Mouse (Mus musculus) limb, embryonic 14.5 days (tissue): ENCODE results near the gene Cnn2. TPM values are rescaled to one million over a fixed set of nuclear protein-coding genes. Genes with fewer than 3 reads are reported as not detected.

Source experiments
- ATAC-seq: fragments of 200-750 bp; cut with Nextera tagmentation; 2 replicates; pipeline ENCODE4 v1.8.0; 2017; ENCODE audit warnings: low read depth, moderate number of reproducible peaks, moderate TSS enrichment; ENCODE audit not compliant: low FRiP score
- DNase-seq: peaks from one replicate; pipeline ENCODE4 v3.0.0-alpha.2; 2015; ENCODE audit warnings: low spot score
- H3K27ac ChIP-seq: fragments of 300-500 bp; sonication (generic); replicated peaks from 2 replicates; pipeline ENCODE4 v1.5.1; 2014; ENCODE audit warnings: low read depth, mild to moderate bottlenecking, low read length, moderate library complexity, mixed read lengths
- H3K27me3 ChIP-seq: fragments of 300-500 bp; sonication (generic); 2 replicates; pipeline ENCODE4 v1.6.1; 2014; ENCODE audit warnings: low read length, mixed read lengths; ENCODE audit not compliant: control insufficient read depth, insufficient read depth
- H3K36me3 ChIP-seq: fragments of 300-500 bp; sonication (generic); 2 replicates; pipeline ENCODE4 v1.6.1; 2014; ENCODE audit warnings: mild to moderate bottlenecking, low read length, moderate library complexity, mixed read lengths; ENCODE audit not compliant: control insufficient read depth, insufficient read depth
- H3K4me1 ChIP-seq: fragments of 300-500 bp; sonication (generic); 2 replicates; pipeline ENCODE4 v1.6.1; 2014; ENCODE audit warnings: antibody characterized with exemption, low read length, mixed read lengths; ENCODE audit not compliant: control insufficient read depth, insufficient read depth
- H3K4me2 ChIP-seq: fragments of 300-500 bp; sonication (generic); replicated peaks from 2 replicates; pipeline ENCODE4 v1.6.1; 2014; ENCODE audit warnings: low read depth, mild to moderate bottlenecking, low read length, moderate library complexity; ENCODE audit not compliant: severe bottlenecking
- H3K4me3 ChIP-seq: fragments of 300-500 bp; sonication (generic); replicated peaks from 2 replicates; pipeline ENCODE4 v1.5.1; 2014; ENCODE audit warnings: low read length
- H3K9ac ChIP-seq: fragments of 300-500 bp; sonication (generic); 2 replicates; pipeline ENCODE4 v1.6.1; 2014; ENCODE audit warnings: mild to moderate bottlenecking, low read depth, low read length, moderate library complexity; ENCODE audit not compliant: severe bottlenecking
- H3K9me3 ChIP-seq: fragments of 300-500 bp; sonication (generic); 2 replicates; pipeline ENCODE4 v1.6.1; 2016; ENCODE audit warnings: low read length; ENCODE audit not compliant: control insufficient read depth
- POLR2A ChIP-seq: fragments of 200-500 bp; IDR thresholded peaks from 2 replicates; pipeline ENCODE4 v1.8.0; 2012; ENCODE audit warnings: inconsistent platforms, mild to moderate bottlenecking, moderate library complexity, borderline replicate concordance; ENCODE audit not compliant: insufficient read depth, insufficient read length; ENCODE audit errors: extremely low read depth
- WGBS: fragments of 180-500 bp; shearing (Covaris S2); extraction: QIAGEN DNeasy Blood & Tissue Kit; methylation state at CpG from one replicate; pipeline ENCODE4 v1.1.7; 2014; 5-methylcytosine and 5-hydroxymethylcytosine counted together
- polyA plus RNA-seq, 2 experiments: library from polyadenylated mRNA; depleted of rRNA in 1 of 2; stranded (reverse) in 1 of 2; unstranded in 1 of 2; fragments of >200 nt; fragmentation: Nextera tagmentation in 1 of 2; extraction: Ambion mirVana in 1 of 2; gene quantifications; 2 replicates each; pipeline versions ENCODE4 v1.2.1 to v1.2.3; 2012 to 2014

Gene Cnn2
- polyA plus RNA-seq, 2 experiments: 133 to 273 TPM

DNA sequence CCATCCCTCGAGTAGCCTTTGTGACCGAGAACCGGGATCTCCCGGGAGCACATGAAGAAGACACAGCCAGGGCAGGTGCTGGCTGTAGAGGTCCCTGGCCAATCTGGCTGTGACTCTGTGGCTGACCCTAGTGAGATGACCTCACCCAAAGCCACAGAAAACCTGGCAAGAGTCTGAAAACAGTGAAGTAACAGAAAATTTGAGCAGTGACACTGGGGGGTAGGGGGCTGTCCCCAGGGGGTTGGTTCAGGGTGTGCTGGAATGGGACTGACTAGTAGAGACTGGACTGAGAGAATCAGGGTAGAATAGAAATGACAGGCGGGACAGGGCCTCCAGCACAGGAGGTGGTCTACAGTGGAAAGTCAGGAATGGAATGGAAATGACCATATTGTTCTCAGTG lies 5.2 kb upstream of the Cnn2 start:
- Histone ChIP-seq H3K4me2 (peak overlapping the region; percentile 85), H3K36me3 (peaks cover 21% of the 10 kb centered on the region), H3K27ac (no peak overlapping the region), H3K9ac (peak overlapping the region; percentile 72), H3K4me3 (peak overlapping the region; percentile 68), H3K4me1 (peaks cover 35% of the 10 kb centered on the region), H3K27me3 (no peaks in the 10 kb centered on the region), H3K9me3 (no peaks in the 10 kb centered on the region)
- WGBS: 76% methylated on average over 5 of the region's 5 CpGs
- no peak for TF ChIP-seq POLR2A
- DNase-seq (no peak), ATAC-seq (no peak)

DNA sequence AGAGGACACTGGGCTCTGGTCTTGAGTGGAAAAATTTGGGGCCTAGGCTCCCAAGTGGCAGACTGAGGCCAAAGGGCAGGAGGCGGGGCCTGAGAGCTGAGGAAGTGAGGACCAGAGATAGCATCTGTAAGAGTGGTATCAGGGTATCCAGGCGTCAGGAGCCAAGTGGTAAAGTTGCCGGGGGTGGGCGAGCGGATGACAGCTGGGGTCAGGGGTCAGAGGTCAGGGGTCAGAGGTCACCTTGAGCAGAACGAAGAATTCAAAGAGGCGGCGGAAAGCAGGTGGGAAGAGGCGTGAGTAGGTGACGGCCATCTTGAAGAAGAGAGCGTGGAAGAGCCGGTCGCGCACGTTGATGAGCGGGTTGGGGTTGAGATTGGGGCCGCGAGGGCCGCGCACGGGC lies 4.7 kb upstream of the Cnn2 start:
- peak overlapping the region; percentile 85 for H3K4me2 ChIP-seq
- H3K9me3 ChIP-seq: no peaks in the 10 kb centered on the region
- peak overlapping the region; percentile 96 for H3K27ac ChIP-seq
- ATAC-seq: no peak
- TF ChIP-seq POLR2A: no peak
- peak; percentile 58 for DNase-seq
- peak overlapping the region; percentile 72 for H3K9ac ChIP-seq
- WGBS: 3% methylated on average over 12 of the region's 21 CpGs
- H3K36me3 ChIP-seq: peaks cover 17% of the 10 kb centered on the region
- peaks cover 35% of the 10 kb centered on the region for H3K4me1 ChIP-seq
- H3K27me3 ChIP-seq: no peaks in the 10 kb centered on the region
- peak overlapping the region; percentile 68 for H3K4me3 ChIP-seq

DNA sequence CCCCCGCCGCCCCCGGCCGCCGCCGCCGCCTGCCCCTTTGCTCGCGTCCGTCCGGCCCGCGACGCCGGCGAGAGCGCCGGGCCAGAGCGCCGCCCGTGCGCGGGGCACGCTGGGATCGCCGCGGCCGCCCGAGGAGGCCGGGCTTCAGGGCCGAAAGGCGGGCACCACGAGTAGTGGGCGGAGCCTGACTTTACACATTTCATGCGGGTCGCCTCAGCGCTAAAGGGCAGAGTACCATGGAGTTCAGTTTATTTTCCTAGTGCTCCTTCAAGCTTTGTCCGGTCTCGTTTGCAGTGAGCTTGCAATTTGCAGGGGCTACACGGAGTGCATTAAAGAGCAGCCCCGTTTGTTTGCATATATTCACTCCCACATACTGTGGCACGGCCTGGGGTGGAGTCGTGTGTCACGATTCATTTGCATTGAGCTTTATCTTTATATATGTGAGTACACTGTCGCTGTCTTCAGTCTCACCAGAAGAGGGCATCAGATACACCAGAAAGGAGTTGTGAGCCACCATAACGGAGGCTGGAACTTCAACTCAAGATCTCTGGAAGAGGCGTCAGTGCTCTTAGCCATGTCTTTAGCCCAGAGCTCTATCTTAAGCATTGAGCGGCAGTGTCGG lies 4.1 kb upstream of the Cnn2 start, which contains the start of gene Tmem259:
Gene Tmem259 (minus strand): TSS at position 136 of the 622 bp plus-strand sequence.
- WGBS: 2% methylated on average over 32 of the region's 49 CpGs
- TF ChIP-seq POLR2A: no peak

DNA sequence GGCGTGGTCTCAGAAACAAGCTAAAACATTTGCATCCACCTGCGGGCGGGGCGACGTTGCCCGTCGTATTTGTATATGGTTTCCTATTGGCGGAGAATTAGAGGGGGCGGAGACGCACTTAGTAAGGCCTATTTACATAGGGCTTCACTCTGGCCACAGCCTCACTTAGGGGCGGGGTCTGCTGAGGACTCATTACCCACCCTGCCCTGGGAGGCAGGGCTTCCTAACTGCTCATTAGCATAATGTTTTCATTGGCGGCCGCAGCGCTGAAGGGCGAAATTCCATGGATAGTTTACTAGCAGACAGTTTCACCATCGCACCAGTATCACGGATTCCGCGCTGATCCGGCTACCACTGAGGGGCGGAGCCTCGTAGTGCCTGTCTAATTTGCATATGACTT lies 3.5 kb upstream of the Cnn2 start:
- Histone ChIP-seq H3K27me3 (no peaks in the 10 kb centered on the region), H3K36me3 (peaks cover 7% of the 10 kb centered on the region; the same call in 1 of the 2 replicates), H3K4me3 (peak overlapping the region; percentile 68), H3K9me3 (no peaks in the 10 kb centered on the region), H3K27ac (peak overlapping the region; percentile 96), H3K9ac (peak overlapping the region; percentile 72), H3K4me2 (peak overlapping the region; percentile 85), H3K4me1 (peaks cover 42% of the 10 kb centered on the region)
- DNase-seq (peak; percentile 100), ATAC-seq (peak; percentile 93)
- TF ChIP-seq POLR2A: no peak
- under 1% methylated on average over 22 of the region's 22 CpGs for WGBS

More for the DNA sequence above, 4.1 kb upstream of the Cnn2 start, which contains the start of gene Tmem259:
- Histone ChIP-seq H3K9me3 (no peaks in the 10 kb centered on the region), H3K36me3 (peaks cover 10% of the 10 kb centered on the region), H3K9ac (peak within 1 kb of the TSS; percentile 72), H3K4me2 (peak within 1 kb of the TSS; percentile 85), H3K4me1 (peaks cover 36% of the 10 kb centered on the region), H3K4me3 (peak within 1 kb of the TSS; percentile 68), H3K27me3 (no peaks in the 10 kb centered on the region), H3K27ac (peak within 1 kb of the TSS; percentile 96)
- ATAC-seq (peak; percentile 77), DNase-seq (peak; percentile 86)

DNA sequence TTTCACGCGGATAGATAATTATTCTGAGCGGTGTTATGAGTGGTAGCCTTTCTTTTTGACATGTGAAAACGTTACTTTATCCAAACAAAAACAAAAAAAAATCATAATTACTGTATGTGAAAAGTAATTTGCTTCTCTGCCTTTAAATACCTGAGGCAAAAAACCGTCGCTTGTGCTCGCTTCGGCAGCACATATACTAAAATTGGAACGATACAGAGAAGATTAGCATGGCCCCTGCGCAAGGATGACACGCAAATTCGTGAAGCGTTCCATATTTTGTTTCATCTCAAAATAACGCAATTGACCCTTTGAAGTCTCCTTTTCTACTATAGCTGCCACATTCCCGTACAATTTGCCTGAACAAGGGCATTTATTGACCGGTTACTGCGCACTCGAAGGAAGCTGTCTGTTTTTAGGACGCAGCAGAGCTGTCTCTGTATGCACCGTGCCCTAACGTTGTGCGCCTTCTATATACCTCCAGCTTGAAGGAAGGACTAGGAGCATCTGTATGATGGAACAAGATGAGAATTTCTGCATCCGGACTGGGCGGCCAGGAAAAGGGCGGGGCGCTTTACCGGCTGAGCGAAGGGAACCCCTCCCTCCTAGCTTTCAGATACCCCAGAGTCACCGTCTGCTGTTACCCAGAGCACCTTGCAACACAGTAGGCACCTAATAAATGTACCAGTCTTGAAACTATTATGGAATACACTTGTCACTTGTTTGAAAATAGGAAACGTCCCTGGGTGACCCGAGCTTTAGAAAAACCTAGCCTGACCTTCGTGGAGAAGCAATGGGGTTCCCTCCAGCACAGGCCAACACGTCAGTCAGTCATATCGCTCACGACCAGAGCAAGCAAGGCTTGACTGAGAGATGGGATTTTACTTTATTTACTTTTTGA lies 2.8 kb upstream of the Cnn2 start:
- DNase-seq (peak; percentile 67), ATAC-seq (no peak)
- Histone ChIP-seq H3K4me1 (peaks cover 44% of the 10 kb centered on the region), H3K4me2 (peak overlapping the region; percentile 85), H3K9ac (peak overlapping the region; percentile 72), H3K27ac (peak overlapping the region; percentile 96), H3K36me3 (peaks cover 7% of the 10 kb centered on the region; the same call in 1 of the 2 replicates), H3K27me3 (no peaks in the 10 kb centered on the region), H3K9me3 (no peaks in the 10 kb centered on the region), H3K4me3 (peak overlapping the region; percentile 68)
- TF ChIP-seq POLR2A: no peak
- 4% methylated on average over 35 of the region's 35 CpGs for WGBS
